Mouse (Mus musculus): ENCODE results near the gene Adam26a.
"Not testable (repeated sequence)": the region's sequence is repeated elsewhere in the genome, so short reads cannot be mapped to it uniquely, and the experiment has no call there.

Adam26a gene

DNA sequence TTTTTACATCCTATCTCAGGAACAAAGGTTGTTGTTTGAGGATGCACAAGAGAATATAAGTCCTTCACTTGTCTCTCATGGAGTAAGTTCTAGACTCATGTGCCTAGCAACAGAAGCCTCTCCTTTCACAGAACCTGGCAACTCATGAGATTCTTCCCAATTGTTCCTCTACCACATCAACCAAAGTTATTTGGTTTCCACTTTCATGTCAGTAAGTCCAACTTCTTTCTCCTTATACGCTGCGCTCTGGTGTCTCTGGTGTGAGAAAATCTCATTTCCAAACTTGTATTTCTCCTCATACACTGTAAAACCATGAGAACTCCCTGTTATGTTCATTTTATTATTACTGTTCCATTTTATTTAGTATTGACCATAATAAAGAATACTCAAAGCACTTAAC, at the start of gene Adam26a:
Gene Adam26a (minus strand): TSS at position 101 of the 400 bp plus-strand sequence.
- not testable (repeated sequence) for DNase-seq (ENCODE audit: low read depth, low spot score)

- no peak for DNase-seq (ENCODE audit: low read depth, low spot score)
These were observed 39.5 kb upstream of the Adam26a start for GRCm38 (mm10) chr8:43616046-43616445.

DNA sequence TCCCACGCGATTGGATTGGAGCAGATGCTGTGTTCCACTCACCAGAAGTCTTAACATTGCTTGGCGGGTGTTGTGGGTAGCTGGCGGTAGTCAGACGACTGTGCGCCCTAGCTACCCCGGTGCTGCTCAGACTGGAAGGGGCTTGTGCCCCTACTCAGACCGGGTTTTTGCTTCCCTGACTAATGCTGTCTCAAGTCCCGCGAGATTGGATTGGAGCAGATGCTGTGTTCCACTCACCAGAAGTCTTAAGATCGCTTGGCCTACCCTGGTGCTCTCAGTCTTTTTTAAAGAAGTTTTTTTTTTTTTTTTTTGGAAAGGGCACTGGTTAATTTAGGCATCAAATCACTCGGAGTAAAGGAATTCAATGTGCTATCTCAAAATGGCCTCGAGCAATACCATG, 27.1 kb upstream of the Adam26a start:
- DNase-seq (ENCODE audit: low read depth, low spot score), result not testable (repeated sequence)

DNA sequence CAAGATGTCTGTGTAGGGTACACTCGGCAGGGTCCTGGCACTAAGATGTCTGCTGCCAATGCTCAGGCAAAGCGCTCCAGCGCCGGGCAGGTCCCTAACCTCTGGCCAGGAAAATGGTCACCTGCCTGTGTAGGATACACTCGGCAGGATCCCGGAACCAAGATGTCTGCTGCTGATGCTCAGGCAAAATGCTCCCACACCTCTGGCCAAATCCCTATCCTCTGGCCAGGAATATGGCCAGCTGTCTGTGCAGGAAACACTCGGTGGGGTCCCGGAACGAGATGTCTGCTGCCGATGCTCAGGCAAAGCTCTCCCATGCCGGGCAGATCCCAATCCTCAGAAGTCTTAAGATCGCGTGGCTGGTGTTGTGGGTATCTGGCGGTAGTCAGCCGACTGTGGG, 26.7 kb upstream of the Adam26a start:
- not testable (repeated sequence) for DNase-seq (ENCODE audit: low read depth, low spot score)

- not testable (repeated sequence) for DNase-seq (ENCODE audit: low read depth, low spot score)
These were observed 48.5 kb downstream of the Adam26a start, which contains the start of gene Adam26b for GRCm38 (mm10) chr8:43528006-43528405. Adam26b (minus strand) TSS chr8:43528106.

All from skeletal muscle tissue, adult 2 months (tissue).